Mouse (Mus musculus) stomach, postnatal 0 days (tissue): ENCODE data around the gene Asb6. TPM values are rescaled to one million over a fixed set of nuclear protein-coding genes. Genes with fewer than 3 reads are reported as not detected.

Experiments
- ATAC-seq: fragments of 200-750 bp; cut with Nextera tagmentation; 2 replicates; pipeline ENCODE4 v1.8.0; 2017; ENCODE audit not compliant: low FRiP score, low TSS enrichment
- DNase-seq: peaks from one replicate; pipeline ENCODE4 v3.0.0-alpha.2; 2016; ENCODE audit warnings: low spot score
- H3K27ac ChIP-seq: fragments of 300-500 bp; sonication (generic); replicated peaks from 2 replicates; pipeline ENCODE4 v1.5.1; 2014; ENCODE audit warnings: mild to moderate bottlenecking, control low read depth
- H3K27me3 ChIP-seq: fragments of 300-500 bp; sonication (generic); 2 replicates; pipeline ENCODE4 v1.6.1; 2014; ENCODE audit warnings: low read length; ENCODE audit not compliant: control insufficient read depth, insufficient read depth
- H3K36me3 ChIP-seq: fragments of 300-500 bp; sonication (generic); 2 replicates; pipeline ENCODE4 v1.6.1; 2014; ENCODE audit warnings: low read length, mixed read lengths; ENCODE audit not compliant: control insufficient read depth, insufficient read depth
- H3K4me1 ChIP-seq: fragments of 300-500 bp; sonication (generic); replicated peaks from 2 replicates; pipeline ENCODE4 v1.6.1; 2014; ENCODE audit warnings: antibody characterized with exemption; ENCODE audit not compliant: control insufficient read depth, insufficient read depth
- H3K4me2 ChIP-seq: fragments of 300-500 bp; sonication (generic); replicated peaks from 2 replicates; pipeline ENCODE4 v1.6.1; 2014; ENCODE audit warnings: low read depth, mild to moderate bottlenecking, control low read depth, moderate library complexity
- H3K4me3 ChIP-seq: fragments of 300-500 bp; sonication (generic); 2 replicates; pipeline ENCODE4 v1.5.1; 2014; ENCODE audit warnings: low read depth, low read length, control low read depth
- H3K9ac ChIP-seq: fragments of 300-500 bp; sonication (generic); 2 replicates; pipeline ENCODE4 v1.6.1; 2014; ENCODE audit warnings: mild to moderate bottlenecking, low read length, control low read depth, mixed read lengths
- H3K9me3 ChIP-seq: fragments of 300-500 bp; sonication (generic); 2 replicates; pipeline ENCODE4 v1.6.1; 2016; ENCODE audit warnings: low read length; ENCODE audit not compliant: control insufficient read depth
- CTCF ChIP-seq: IDR thresholded peaks from 2 replicates; pipeline ENCODE4 v1.5.1; 2016; ENCODE audit warnings: antibody characterized with exemption, low read depth, mild to moderate bottlenecking, moderate library complexity
- EP300 ChIP-seq: optimal IDR thresholded peaks from 2 replicates; pipeline ENCODE3; 2016; ENCODE audit warnings: antibody characterized with exemption
- WGBS: fragments of 180-500 bp; shearing (Covaris S2); extraction: QIAGEN DNeasy Blood & Tissue Kit; methylation state at CpG from one replicate; pipeline ENCODE4 v1.1.7; 2014; 5-methylcytosine and 5-hydroxymethylcytosine counted together
- polyA plus RNA-seq: library from polyadenylated mRNA; unstranded; fragments of >200 nt; fragmentation: Nextera tagmentation; extraction: Ambion mirVana; gene quantifications from 2 replicates; pipeline ENCODE4 v1.2.1, GENCODE M21; 2015

Asb6 gene
- polyA plus RNA-seq, 1 experiment from 2014 or later: 17.2 TPM

- no peak overlapping the region for H3K27ac ChIP-seq
- H3K4me3 ChIP-seq: no peak overlapping the region
- no peaks in the 10 kb centered on the region for H3K27me3 ChIP-seq
- H3K9me3 ChIP-seq: no peaks in the 10 kb centered on the region
- no peak for TF ChIP-seq EP300
- TF ChIP-seq CTCF: no peak
- no peak overlapping the region for H3K9ac ChIP-seq
- DNase-seq (no peak), ATAC-seq (no peak)
- H3K4me2 ChIP-seq: no peak overlapping the region
- no peaks in the 10 kb centered on the region for H3K4me1 ChIP-seq
- no peaks in the 10 kb centered on the region for H3K36me3 ChIP-seq
- WGBS: 75% methylated on average over 6 of the region's 6 CpGs
These were observed 26.9 kb upstream of the Asb6 start for GRCm38 (mm10) chr2:30857076-30857475.

GRCm38 (mm10) chr2:30852771-30853313, 22.7 kb upstream of the Asb6 start:
- no peak overlapping the region for H3K9ac ChIP-seq
- no peaks in the 10 kb centered on the region for H3K27me3 ChIP-seq
- H3K36me3 ChIP-seq: no peaks in the 10 kb centered on the region
- H3K4me1 ChIP-seq: no peaks in the 10 kb centered on the region
- H3K4me3 ChIP-seq: no peak overlapping the region
- no peak for TF ChIP-seq EP300
- TF ChIP-seq CTCF: no peak
- H3K9me3 ChIP-seq: no peaks in the 10 kb centered on the region
- 27% methylated on average over 20 of the region's 20 CpGs for WGBS
- no peak overlapping the region for H3K27ac ChIP-seq
- ATAC-seq: no peak
- H3K4me2 ChIP-seq: no peak overlapping the region
- DNase-seq: no peak

GRCm38 (mm10) chr2:30850581-30850980, 20.4 kb upstream of the Asb6 start:
- WGBS: 17% methylated on average over 6 of the region's 6 CpGs
- no peaks in the 10 kb centered on the region for H3K4me1 ChIP-seq
- ATAC-seq (no peak), DNase-seq (no peak)
- no peaks in the 10 kb centered on the region for H3K36me3 ChIP-seq
- no peak overlapping the region for H3K9ac ChIP-seq
- H3K4me2 ChIP-seq: no peak overlapping the region
- no peaks in the 10 kb centered on the region for H3K9me3 ChIP-seq
- no peak overlapping the region for H3K27ac ChIP-seq
- no peak for TF ChIP-seq EP300
- no peak for TF ChIP-seq CTCF
- no peak overlapping the region for H3K4me3 ChIP-seq
- no peaks in the 10 kb centered on the region for H3K27me3 ChIP-seq

- Histone ChIP-seq H3K27me3 (no peaks in the 10 kb centered on the region), H3K9ac (no peak overlapping the region), H3K4me2 (no peak overlapping the region), H3K36me3 (no peaks in the 10 kb centered on the region), H3K4me1 (no peaks in the 10 kb centered on the region), H3K4me3 (no peak overlapping the region), H3K9me3 (no peaks in the 10 kb centered on the region), H3K27ac (no peak overlapping the region)
- DNase-seq: no peak
- no peak for TF ChIP-seq EP300
- no peak for TF ChIP-seq CTCF
- no peak for ATAC-seq
- 49% methylated on average over 8 of the region's 8 CpGs for WGBS
These were observed 18.1 kb upstream of the Asb6 start for GRCm38 (mm10) chr2:30848184-30848583.

GRCm38 (mm10) chr2:30846723-30847122, 16.6 kb upstream of the Asb6 start:
- no peaks in the 10 kb centered on the region for H3K36me3 ChIP-seq
- DNase-seq (no peak), ATAC-seq (no peak)
- TF ChIP-seq EP300 (no peak), CTCF (no peak)
- H3K4me1 ChIP-seq: no peaks in the 10 kb centered on the region
- no peak overlapping the region for H3K27ac ChIP-seq
- 40% methylated on average over 6 of the region's 6 CpGs for WGBS
- H3K9ac ChIP-seq: no peak overlapping the region
- no peak overlapping the region for H3K4me2 ChIP-seq
- no peaks in the 10 kb centered on the region for H3K9me3 ChIP-seq
- H3K27me3 ChIP-seq: no peaks in the 10 kb centered on the region
- no peak overlapping the region for H3K4me3 ChIP-seq

- H3K9me3 ChIP-seq: no peaks in the 10 kb centered on the region
- H3K9ac ChIP-seq: peak overlapping the region; percentile 62; the same call in 1 of the 2 replicates
- no peaks in the 10 kb centered on the region for H3K36me3 ChIP-seq
- H3K4me1 ChIP-seq: no peaks in the 10 kb centered on the region
- no peaks in the 10 kb centered on the region for H3K27me3 ChIP-seq
- H3K27ac ChIP-seq: no peak overlapping the region
- ATAC-seq (no peak), DNase-seq (no peak)
- peak overlapping the region; percentile 87 for H3K4me2 ChIP-seq
- TF ChIP-seq CTCF: no peak
- no peak for TF ChIP-seq EP300
- H3K4me3 ChIP-seq: peak overlapping the region; percentile 57; the same call in 1 of the 2 replicates
- 73% methylated on average over 8 of the region's 8 CpGs for WGBS
These were observed 16.1 kb upstream of the Asb6 start for GRCm38 (mm10) chr2:30846236-30846635.
